Mouse (Mus musculus): ENCODE results near the gene Nlrc5.
"Not testable (repeated sequence)": the region's sequence is repeated elsewhere in the genome, so short reads cannot be mapped to it uniquely, and the experiment has no call there.

Gene Nlrc5

GRCm38 (mm10) chr8:94433981-94434466, at the start of gene Nlrc5:
Gene Nlrc5 (plus strand): TSS chr8:94434356.
- peak; percentile 49 for DNase-seq

- DNase-seq: no peak
Measured at GRCm38 (mm10) chr8:94385506-94386213, 48.5 kb upstream of the Nlrc5 start.

GRCm38 (mm10) chr8:94386214-94387026, 47.7 kb upstream of the Nlrc5 start, which contains the start of gene Herpud1:
Gene Herpud1 (plus strand): TSS chr8:94386438.
- DNase-seq: peak; percentile 96

GRCm38 (mm10) chr8:94387027-94387684, 47.0 kb upstream of the Nlrc5 start:
- DNase-seq: peak; percentile 70

- no peak for DNase-seq
Measured at GRCm38 (mm10) chr8:94387785-94388184, 46.4 kb upstream of the Nlrc5 start.

GRCm38 (mm10) chr8:94389531-94389930, 44.6 kb upstream of the Nlrc5 start:
- DNase-seq: no peak

- DNase-seq: no peak
Measured at GRCm38 (mm10) chr8:94390429-94390828, 43.7 kb upstream of the Nlrc5 start.

- no peak for DNase-seq
Measured at GRCm38 (mm10) chr8:94390910-94391309, 43.2 kb upstream of the Nlrc5 start.

GRCm38 (mm10) chr8:94392147-94392546, 42.0 kb upstream of the Nlrc5 start:
- DNase-seq: peak; percentile 46

- no peak for DNase-seq
Measured at GRCm38 (mm10) chr8:94392648-94393047, 41.5 kb upstream of the Nlrc5 start.

- no peak for DNase-seq
Measured at GRCm38 (mm10) chr8:94395851-94396540, 38.2 kb upstream of the Nlrc5 start.

- DNase-seq: peak; percentile 29
Measured at GRCm38 (mm10) chr8:94396964-94397657, 37.0 kb upstream of the Nlrc5 start.

GRCm38 (mm10) chr8:94398587-94398986, 35.6 kb upstream of the Nlrc5 start:
- DNase-seq: no peak

GRCm38 (mm10) chr8:94399361-94399953, 34.7 kb upstream of the Nlrc5 start:
- no peak for DNase-seq

- not testable (repeated sequence) for DNase-seq
Measured at GRCm38 (mm10) chr8:94399957-94400356, 34.2 kb upstream of the Nlrc5 start.

- no peak for DNase-seq
Measured at GRCm38 (mm10) chr8:94408443-94409080, 25.6 kb upstream of the Nlrc5 start.

GRCm38 (mm10) chr8:94409523-94409922, 24.6 kb upstream of the Nlrc5 start:
- DNase-seq: no peak

GRCm38 (mm10) chr8:94412518-94412917, 21.6 kb upstream of the Nlrc5 start:
- DNase-seq: no peak

GRCm38 (mm10) chr8:94413509-94413908, 20.6 kb upstream of the Nlrc5 start:
- no peak for DNase-seq

- no peak for DNase-seq
Measured at GRCm38 (mm10) chr8:94415218-94415617, 18.9 kb upstream of the Nlrc5 start.

- no peak for DNase-seq
Measured at GRCm38 (mm10) chr8:94418017-94418416, 16.1 kb upstream of the Nlrc5 start.

Measured in right cerebral cortex, postnatal 4 days (tissue).